In genomic region chr5:64298331-64299036, GRCm38 (mm10) we compare ENCODE assay signal across 8 mouse cellular contexts.
A peak's percentile ranks its signal among the peaks of the same experiment; 100 is the strongest.
DNase-seq lines count a peak whose midpoint lies in the region; ATAC-seq and TF ChIP-seq lines count a peak whose summit lies in the region.

No protein-coding gene starts in this region.

- peaks cover 10% of the 10 kb centered on the region for H3K36me3 ChIP-seq in spleen, adult 2 months (ENCODE audit: control insufficient read depth, insufficient read depth, low read length)
- H3K36me3 ChIP-seq in forebrain, embryonic 16.5 days (ENCODE audit: control insufficient read depth, insufficient read depth), result no peaks in the 10 kb centered on the region
- peaks cover 55% of the 10 kb centered on the region for H3K36me3 ChIP-seq in intestine, postnatal 0 days (ENCODE audit: control insufficient read depth, insufficient read depth)
- peaks cover 6% of the 10 kb centered on the region; the same call in 1 of the 2 replicates for H3K36me3 ChIP-seq in lung, embryonic 16.5 days (ENCODE audit: control insufficient read depth, insufficient read depth, low read length)
- no peaks in the 10 kb centered on the region for H3K36me3 ChIP-seq in stomach, postnatal 0 days (ENCODE audit: control insufficient read depth, insufficient read depth, low read length)

- no peak overlapping the region for H3K9ac ChIP-seq in forebrain, embryonic 16.5 days (replicated peaks; ENCODE audit: low read depth, low read length)
- H3K9ac ChIP-seq in intestine, postnatal 0 days (ENCODE audit: low read depth, low read length), result no peak overlapping the region
- H3K9ac ChIP-seq in lung, embryonic 16.5 days (ENCODE audit: low read length), result no peak overlapping the region
- no peak overlapping the region for H3K9ac ChIP-seq in stomach, postnatal 0 days (ENCODE audit: low read length)

- H3K4me1 ChIP-seq in spleen, adult 2 months (ENCODE audit: control insufficient read depth, insufficient read depth, insufficient read length), result peaks cover 22% of the 10 kb centered on the region
- 0 out of 2 replicates have a peak, but pooled peaks cover 2% of the 10 kb centered on the region for H3K4me1 ChIP-seq in forebrain, embryonic 16.5 days (replicated peaks; ENCODE audit: control insufficient read depth, insufficient read depth, low read length)
- H3K4me1 ChIP-seq in intestine, postnatal 0 days (replicated peaks; ENCODE audit: control insufficient read depth, insufficient read depth, low read length), result peaks cover 15% of the 10 kb centered on the region; the same call in 1 of the 2 replicates
- peaks cover 19% of the 10 kb centered on the region for H3K4me1 ChIP-seq in lung, embryonic 16.5 days (replicated peaks; ENCODE audit: control insufficient read depth, insufficient read depth, low read length)
- no peaks in the 10 kb centered on the region for H3K4me1 ChIP-seq in stomach, postnatal 0 days (replicated peaks; ENCODE audit: control insufficient read depth, insufficient read depth)

- peak overlapping the region; percentile 40; the same call in 1 of the 2 replicates for H3K27ac ChIP-seq in spleen, adult 2 months (ENCODE audit: insufficient read depth, low read length)
- H3K27ac ChIP-seq in forebrain, embryonic 16.5 days (ENCODE audit: low read length), result no peak overlapping the region
- H3K27ac ChIP-seq in intestine, postnatal 0 days (ENCODE audit: low read depth, low read length), result peak overlapping the region; percentile 63
- H3K27ac ChIP-seq in lung, embryonic 16.5 days (ENCODE audit: low read length), result peak overlapping the region; percentile 65
- peak overlapping the region; percentile 89 for H3K27ac ChIP-seq in stomach, postnatal 0 days (replicated peaks)

- no peaks in the 10 kb centered on the region for H3K9me3 ChIP-seq in forebrain, embryonic 16.5 days (ENCODE audit: control insufficient read depth, low read length)
- no peaks in the 10 kb centered on the region for H3K9me3 ChIP-seq in intestine, postnatal 0 days (ENCODE audit: control insufficient read depth)
- H3K9me3 ChIP-seq in lung, embryonic 16.5 days (ENCODE audit: control insufficient read depth, low read length), result no peaks in the 10 kb centered on the region
- no peaks in the 10 kb centered on the region for H3K9me3 ChIP-seq in stomach, postnatal 0 days (ENCODE audit: control insufficient read depth, low read length)

- TF ChIP-seq EP300 in stomach, postnatal 0 days (optimal IDR thresholded peaks at IDR 0.05), result no peak

- TF ChIP-seq POLR2A in spleen, adult 2 months (IDR thresholded peaks at IDR 0.05; ENCODE audit: low read depth, low read length), result no peak

- TF ChIP-seq CTCF in spleen, adult 2 months (IDR thresholded peaks at IDR 0.05; ENCODE audit: extremely low read depth, insufficient read depth, insufficient read length, insufficient replicate concordance), result no peak
- no peak for TF ChIP-seq CTCF in intestine, postnatal 0 days (IDR thresholded peaks at IDR 0.05; ENCODE audit: low read depth)
- TF ChIP-seq CTCF in stomach, postnatal 0 days (IDR thresholded peaks at IDR 0.05; ENCODE audit: low read depth), result no peak

- 73% methylated on average over 20 of the region's 20 CpGs for WGBS in spleen, adult 2 months
- 59% methylated on average over 20 of the region's 20 CpGs for WGBS in forebrain, embryonic 16.5 days
- 40% methylated on average over 20 of the region's 20 CpGs for WGBS in intestine, postnatal 0 days
- WGBS in lung, embryonic 16.5 days, result 38% methylated on average over 20 of the region's 20 CpGs
- 40% methylated on average over 20 of the region's 20 CpGs for WGBS in stomach, postnatal 0 days

- ATAC-seq in forebrain, embryonic 16.5 days, result 0 out of 2 replicates have a peak, but pooled peaks have one; percentile 39
- peak; percentile 36; the same call in 1 of the 2 replicates for ATAC-seq in intestine, postnatal 0 days
- peak; percentile 89 for ATAC-seq in lung, embryonic 16.5 days (ENCODE audit: low read depth)
- ATAC-seq in stomach, postnatal 0 days (ENCODE audit: low FRiP score, low TSS enrichment), result peak; percentile 43; the same call in 1 of the 2 replicates

- H3K27me3 ChIP-seq in spleen, adult 2 months (ENCODE audit: control insufficient read depth, insufficient read depth, low read length), result no peaks in the 10 kb centered on the region
- H3K27me3 ChIP-seq in forebrain, embryonic 16.5 days (replicated peaks; ENCODE audit: control insufficient read depth, insufficient read depth, low read length), result no peaks in the 10 kb centered on the region
- no peaks in the 10 kb centered on the region for H3K27me3 ChIP-seq in intestine, postnatal 0 days (replicated peaks; ENCODE audit: control insufficient read depth, insufficient read depth, low read length)
- no peaks in the 10 kb centered on the region for H3K27me3 ChIP-seq in lung, embryonic 16.5 days (ENCODE audit: control insufficient read depth, insufficient read depth, low read depth, low read length)
- H3K27me3 ChIP-seq in stomach, postnatal 0 days (ENCODE audit: control insufficient read depth, insufficient read depth, low read length), result no peaks in the 10 kb centered on the region

- peak overlapping the region; percentile 5 for H3K4me2 ChIP-seq in forebrain, embryonic 16.5 days (ENCODE audit: low read length)
- H3K4me2 ChIP-seq in intestine, postnatal 0 days (replicated peaks; ENCODE audit: low read depth), result no peak overlapping the region
- peak overlapping the region; percentile 28; the same call in 1 of the 2 replicates for H3K4me2 ChIP-seq in lung, embryonic 16.5 days (ENCODE audit: low read depth, low read length)
- H3K4me2 ChIP-seq in stomach, postnatal 0 days (replicated peaks; ENCODE audit: low read depth), result no peak overlapping the region

- no peak overlapping the region for H3K4me3 ChIP-seq in spleen, adult 2 months (ENCODE audit: extremely low read depth, insufficient read depth, insufficient read length)
- no peak overlapping the region for H3K4me3 ChIP-seq in forebrain, embryonic 16.5 days (replicated peaks; ENCODE audit: low read length)
- no peak overlapping the region for H3K4me3 ChIP-seq in intestine, postnatal 0 days (ENCODE audit: low read depth, low read length)
- H3K4me3 ChIP-seq in lung, embryonic 16.5 days (ENCODE audit: low read length), result no peak overlapping the region
- H3K4me3 ChIP-seq in stomach, postnatal 0 days (ENCODE audit: low read depth, low read length), result no peak overlapping the region

- no peak for DNase-seq in spleen, adult 2 months (ENCODE audit: low read depth in 1 of 2, low spot score in 2 of 2)
- DNase-seq in spleen, postnatal 14 days (ENCODE audit: low spot score in 2 of 2), result no peak
- peak; percentile 51 for DNase-seq in stomach, postnatal 0 days (ENCODE audit: low spot score)
- DNase-seq in ovary, postnatal 14 days (ENCODE audit: low spot score), result no peak
- DNase-seq in layer of hippocampus, postnatal 10 days (ENCODE audit: low spot score in 2 of 2), result no peak

Comparison
In these comparisons a context has a peak if more than half of its experiments do, and no peak if none do; other contexts are left out.
1. ATAC-seq: peak in every context shown above with its lines; median percentile 89 in lung, embryonic 16.5 days; 43 in stomach, postnatal 0 days; 39 in forebrain, embryonic 16.5 days; 36 in intestine, postnatal 0 days.
2. H3K4me2 ChIP-seq: peak in forebrain, embryonic 16.5 days (single experiment) and lung, embryonic 16.5 days (single experiment); none in intestine, postnatal 0 days (single experiment) and stomach, postnatal 0 days (single experiment).